Mouse (Mus musculus): ENCODE measurements around the gene Dcp1a. TPM values are rescaled to one million over a fixed set of nuclear protein-coding genes. Genes with fewer than 3 reads are reported as not detected.

The Dcp1a gene
- polyA plus RNA-seq, 1 experiment from 2014 or later = 24.2 TPM

DNA sequence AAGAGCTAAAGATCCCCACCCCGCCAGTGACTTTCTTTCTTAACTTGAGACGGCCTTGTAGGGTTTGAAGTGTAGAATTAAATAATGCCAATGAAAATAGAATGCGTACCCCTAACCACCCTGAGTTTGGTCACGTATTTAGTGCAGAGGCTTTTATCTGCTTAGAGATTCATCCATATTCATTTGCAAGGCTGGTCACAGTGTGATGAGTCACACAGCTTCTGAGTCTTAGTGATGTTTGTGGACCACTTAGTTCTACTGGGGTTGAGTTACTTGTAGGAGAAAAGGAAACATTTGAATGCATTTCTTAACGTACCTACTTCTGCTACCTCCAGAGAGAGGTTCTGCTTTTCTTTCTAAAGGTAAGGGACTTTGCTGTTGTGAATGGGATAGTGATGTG is 25.7 kb downstream of the Dcp1a start:
- H3K4me2 ChIP-seq (ENCODE audit: low read depth, low read length) = no peak overlapping the region
- H3K27ac ChIP-seq (ENCODE audit: low read length) = no peak overlapping the region
- no peaks in the 10 kb centered on the region for H3K4me1 ChIP-seq (ENCODE audit: control insufficient read depth, insufficient read depth, low read length)
- no peak for ATAC-seq (ENCODE audit: insufficient read depth, low FRiP score)
- H3K4me3 ChIP-seq (replicated peaks; ENCODE audit: low read length) = no peak overlapping the region
- H3K36me3 ChIP-seq (ENCODE audit: control insufficient read depth, insufficient read depth, low read length) = no peaks in the 10 kb centered on the region; the same call in 1 of the 2 replicates
- H3K9me3 ChIP-seq (replicated peaks; ENCODE audit: control insufficient read depth, low read length) = no peaks in the 10 kb centered on the region
- no peaks in the 10 kb centered on the region for H3K27me3 ChIP-seq (ENCODE audit: control insufficient read depth, insufficient read depth, low read length)
- WGBS = 90% methylated on average over 5 of the region's 5 CpGs
- H3K9ac ChIP-seq (ENCODE audit: low read length) = no peak overlapping the region

DNA sequence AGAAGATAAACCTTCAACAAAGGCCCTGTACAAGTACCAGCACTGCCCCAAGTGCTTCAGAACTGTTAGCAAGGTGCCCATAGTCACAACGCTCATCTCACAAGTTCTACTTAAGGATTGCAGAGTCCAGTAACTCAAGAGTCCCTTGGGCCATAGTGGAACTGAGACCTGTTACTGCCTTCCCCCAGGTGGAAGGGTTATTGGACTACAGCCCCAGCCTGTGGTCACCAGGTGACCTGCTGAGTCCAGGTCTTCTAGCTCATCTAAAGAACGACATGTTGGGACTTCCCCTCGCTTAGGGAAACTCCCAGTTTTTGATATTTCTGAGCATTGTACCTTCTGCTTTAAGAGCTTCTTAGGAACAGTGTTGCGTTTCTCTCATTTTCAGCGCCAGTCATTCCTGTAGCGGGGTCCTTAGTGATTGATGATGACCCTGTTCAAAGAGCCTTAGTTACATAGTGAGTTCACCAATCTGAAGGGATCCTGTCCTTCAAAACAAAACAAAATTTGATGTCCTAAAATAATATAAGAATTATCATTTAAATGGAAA is 31.0 kb downstream of the Dcp1a start:
- H3K9me3 ChIP-seq (replicated peaks; ENCODE audit: control insufficient read depth, low read length) = no peaks in the 10 kb centered on the region
- H3K4me3 ChIP-seq (replicated peaks; ENCODE audit: low read length) = no peak overlapping the region
- no peak overlapping the region for H3K4me2 ChIP-seq (ENCODE audit: low read depth, low read length)
- 88% methylated on average over 6 of the region's 6 CpGs for WGBS
- ATAC-seq (ENCODE audit: insufficient read depth, low FRiP score) = no peak
- no peak overlapping the region for H3K9ac ChIP-seq (ENCODE audit: low read length)
- no peaks in the 10 kb centered on the region for H3K4me1 ChIP-seq (ENCODE audit: control insufficient read depth, insufficient read depth, low read length)
- no peak overlapping the region for H3K27ac ChIP-seq (ENCODE audit: low read length)
- H3K36me3 ChIP-seq (ENCODE audit: control insufficient read depth, insufficient read depth, low read length) = peaks cover 7% of the 10 kb centered on the region; the same call in 1 of the 2 replicates
- no peaks in the 10 kb centered on the region for H3K27me3 ChIP-seq (ENCODE audit: control insufficient read depth, insufficient read depth, low read length)

DNA sequence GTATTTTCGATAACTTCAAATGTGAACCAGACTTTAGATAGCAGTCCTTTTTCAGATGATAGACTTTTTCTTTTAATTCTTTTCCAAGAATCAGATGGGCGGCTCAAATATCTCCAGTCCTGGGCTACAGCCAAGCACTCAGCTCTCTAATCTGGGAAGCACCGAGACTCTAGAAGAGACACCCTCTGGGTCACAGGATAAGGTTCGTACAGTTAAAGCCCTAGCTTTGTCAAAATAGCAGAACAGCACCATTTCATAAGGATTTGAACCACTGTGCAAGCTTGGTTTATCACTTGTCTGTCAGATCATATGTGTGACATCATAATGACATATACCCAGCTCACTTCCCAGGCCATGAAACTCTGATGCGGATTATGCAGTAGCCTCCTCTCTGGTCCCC is 33.6 kb downstream of the Dcp1a start:
- 87% methylated on average over 5 of the region's 5 CpGs for WGBS
- no peak for ATAC-seq (ENCODE audit: insufficient read depth, low FRiP score)
- no peak overlapping the region for H3K4me3 ChIP-seq (replicated peaks; ENCODE audit: low read length)

DNA sequence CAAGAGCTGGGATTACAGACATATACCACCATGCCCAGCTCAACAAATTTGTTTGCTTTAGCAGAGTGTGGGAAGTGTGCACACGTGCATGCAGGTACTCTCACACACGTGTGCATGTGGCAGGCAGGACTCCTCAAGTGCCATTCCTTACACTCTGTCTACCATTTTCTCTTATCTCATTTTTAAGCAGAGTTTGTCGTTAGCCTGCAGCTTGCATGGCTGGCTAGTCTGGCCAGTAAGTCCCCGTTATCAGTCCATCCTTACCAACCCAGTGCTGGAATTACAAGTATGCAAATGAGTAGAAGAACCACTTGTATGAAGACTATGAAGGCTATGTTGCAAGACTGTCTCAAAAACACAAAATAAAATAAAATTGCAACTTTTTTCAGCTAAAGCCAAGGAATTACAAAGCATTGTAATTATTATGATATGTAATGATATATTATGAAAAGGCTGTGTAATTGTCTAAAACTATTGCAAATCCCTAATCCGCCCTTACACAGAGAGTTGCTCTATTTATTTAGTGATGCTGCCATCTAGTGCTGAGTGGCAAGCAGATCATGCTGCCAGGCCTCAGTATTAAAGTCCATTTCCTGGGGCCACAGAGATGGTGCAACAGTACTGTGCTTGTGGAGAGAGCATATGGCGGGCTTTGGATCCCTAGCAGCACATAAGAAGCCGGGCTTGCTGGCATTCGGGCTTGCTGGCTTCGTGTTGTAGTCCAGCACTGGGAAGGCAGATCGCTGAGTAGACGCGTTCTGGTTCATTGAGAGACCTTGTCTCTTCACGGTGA is 36.8 kb downstream of the Dcp1a start:
- Histone ChIP-seq H3K4me3 (replicated peaks; ENCODE audit: low read length) (no peak overlapping the region), H3K9me3 (replicated peaks; ENCODE audit: control insufficient read depth, low read length) (no peaks in the 10 kb centered on the region), H3K4me2 (ENCODE audit: low read depth, low read length) (no peak overlapping the region), H3K9ac (ENCODE audit: low read length) (no peak overlapping the region), H3K27me3 (ENCODE audit: control insufficient read depth, insufficient read depth, low read length) (no peaks in the 10 kb centered on the region), H3K4me1 (ENCODE audit: control insufficient read depth, insufficient read depth, low read length) (no peaks in the 10 kb centered on the region), H3K36me3 (ENCODE audit: control insufficient read depth, insufficient read depth, low read length) (peaks cover 7% of the 10 kb centered on the region; the same call in 1 of the 2 replicates), H3K27ac (ENCODE audit: low read length) (no peak overlapping the region)
- ATAC-seq (ENCODE audit: insufficient read depth, low FRiP score) = 0 out of 2 replicates have a peak, but pooled peaks have one; percentile 17
- WGBS = 82% methylated on average over 13 of the region's 13 CpGs

More for the DNA sequence above, 33.6 kb downstream of the Dcp1a start:
- H3K9ac ChIP-seq (ENCODE audit: low read length) = no peak overlapping the region
- no peaks in the 10 kb centered on the region for H3K27me3 ChIP-seq (ENCODE audit: control insufficient read depth, insufficient read depth, low read length)
- no peaks in the 10 kb centered on the region for H3K4me1 ChIP-seq (ENCODE audit: control insufficient read depth, insufficient read depth, low read length)
- H3K9me3 ChIP-seq (replicated peaks; ENCODE audit: control insufficient read depth, low read length) = no peaks in the 10 kb centered on the region
- H3K4me2 ChIP-seq (ENCODE audit: low read depth, low read length) = no peak overlapping the region
- H3K36me3 ChIP-seq (ENCODE audit: control insufficient read depth, insufficient read depth, low read length) = peaks cover 7% of the 10 kb centered on the region; the same call in 1 of the 2 replicates
- no peak overlapping the region for H3K27ac ChIP-seq (ENCODE audit: low read length)

DNA sequence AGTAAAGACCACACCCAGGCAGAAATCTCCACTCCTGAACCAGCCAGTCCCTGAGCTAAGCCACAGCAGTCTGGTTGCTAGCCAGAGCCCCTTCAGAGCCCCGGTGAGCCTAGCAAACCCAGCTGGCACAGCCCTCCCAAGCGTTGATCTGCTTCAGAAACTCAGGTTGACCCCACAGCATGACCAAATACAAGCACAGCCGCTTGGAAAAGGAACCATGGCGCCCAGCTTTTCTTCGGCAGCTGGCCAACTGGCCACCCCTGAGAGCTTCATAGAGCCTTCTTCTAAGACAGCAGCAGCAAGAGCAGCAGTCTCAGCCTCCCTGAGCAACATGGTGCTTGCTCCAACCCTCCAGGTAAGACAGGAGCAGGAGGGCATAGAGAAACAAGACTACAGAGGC is 40.0 kb downstream of the Dcp1a start:
- H3K36me3 ChIP-seq (ENCODE audit: control insufficient read depth, insufficient read depth, low read length) = peaks cover 7% of the 10 kb centered on the region; the same call in 1 of the 2 replicates

DNA sequence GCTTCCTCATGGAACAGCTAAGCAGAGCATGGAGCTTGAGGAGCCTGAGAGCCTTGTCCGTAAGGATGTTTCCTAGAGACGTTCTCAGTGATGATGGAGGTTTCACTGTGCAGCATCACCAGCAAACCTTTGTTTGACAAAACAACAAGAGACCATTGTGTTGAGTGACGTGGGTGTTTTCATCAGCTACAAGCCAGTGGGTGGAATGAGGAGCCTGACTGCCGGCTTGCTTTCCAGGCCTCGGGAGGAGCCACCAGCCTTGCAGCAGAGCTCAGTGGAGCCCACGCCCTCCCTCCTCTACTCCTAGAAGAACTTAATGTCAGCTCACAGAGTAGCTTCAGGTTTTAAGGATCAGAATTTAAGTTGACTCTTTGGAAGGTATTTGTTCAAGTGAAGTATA is 44.0 kb downstream of the Dcp1a start:
- Histone ChIP-seq H3K9ac (ENCODE audit: low read length) (no peak overlapping the region), H3K27ac (ENCODE audit: low read length) (no peak overlapping the region), H3K9me3 (replicated peaks; ENCODE audit: control insufficient read depth, low read length) (no peaks in the 10 kb centered on the region), H3K27me3 (ENCODE audit: control insufficient read depth, insufficient read depth, low read length) (no peaks in the 10 kb centered on the region), H3K36me3 (ENCODE audit: control insufficient read depth, insufficient read depth, low read length) (peaks cover 10% of the 10 kb centered on the region; the same call in 1 of the 2 replicates), H3K4me3 (replicated peaks; ENCODE audit: low read length) (no peak overlapping the region), H3K4me1 (ENCODE audit: control insufficient read depth, insufficient read depth, low read length) (no peaks in the 10 kb centered on the region), H3K4me2 (ENCODE audit: low read depth, low read length) (no peak overlapping the region)
- ATAC-seq (ENCODE audit: insufficient read depth, low FRiP score) = no peak
- WGBS = 77% methylated on average over 6 of the region's 6 CpGs

More for the DNA sequence above, 40.0 kb downstream of the Dcp1a start:
- Histone ChIP-seq H3K27me3 (ENCODE audit: control insufficient read depth, insufficient read depth, low read length) (no peaks in the 10 kb centered on the region), H3K4me3 (replicated peaks; ENCODE audit: low read length) (no peak overlapping the region), H3K4me2 (ENCODE audit: low read depth, low read length) (no peak overlapping the region), H3K9me3 (replicated peaks; ENCODE audit: control insufficient read depth, low read length) (no peaks in the 10 kb centered on the region), H3K4me1 (ENCODE audit: control insufficient read depth, insufficient read depth, low read length) (no peaks in the 10 kb centered on the region), H3K9ac (ENCODE audit: low read length) (no peak overlapping the region), H3K27ac (ENCODE audit: low read length) (no peak overlapping the region)
- ATAC-seq (ENCODE audit: insufficient read depth, low FRiP score) = no peak
- WGBS = 87% methylated on average over 5 of the region's 5 CpGs

DNA sequence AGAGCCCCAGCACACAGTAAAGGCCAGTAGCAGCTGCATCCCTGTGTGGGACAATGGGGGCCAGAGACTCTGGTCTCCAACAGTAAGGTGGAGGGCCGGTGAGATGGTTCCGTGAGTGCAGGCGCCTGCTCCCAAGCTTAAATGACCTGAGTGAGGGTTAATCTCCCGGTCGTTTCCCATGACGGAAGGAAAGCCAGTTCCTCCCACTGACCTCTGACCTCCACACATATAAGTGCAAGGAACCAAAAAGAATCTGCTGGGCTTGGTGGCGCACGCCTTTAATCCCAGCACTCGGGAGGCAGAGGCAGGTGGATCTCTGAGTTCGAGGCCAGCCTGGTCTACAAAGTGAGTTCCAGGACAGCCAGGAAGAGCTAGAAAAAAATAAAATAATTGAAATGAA is 49.1 kb downstream of the Dcp1a start:
- Histone ChIP-seq H3K9me3 (replicated peaks; ENCODE audit: control insufficient read depth, low read length) (no peaks in the 10 kb centered on the region), H3K27ac (ENCODE audit: low read length) (no peak overlapping the region), H3K4me2 (ENCODE audit: low read depth, low read length) (no peak overlapping the region), H3K9ac (ENCODE audit: low read length) (no peak overlapping the region), H3K36me3 (ENCODE audit: control insufficient read depth, insufficient read depth, low read length) (peaks cover 10% of the 10 kb centered on the region; the same call in 1 of the 2 replicates), H3K27me3 (ENCODE audit: control insufficient read depth, insufficient read depth, low read length) (no peaks in the 10 kb centered on the region), H3K4me3 (replicated peaks; ENCODE audit: low read length) (no peak overlapping the region), H3K4me1 (ENCODE audit: control insufficient read depth, insufficient read depth, low read length) (peaks cover 12% of the 10 kb centered on the region; the same call in 1 of the 2 replicates)
- no peak for ATAC-seq (ENCODE audit: insufficient read depth, low FRiP score)
- WGBS = 82% methylated on average over 10 of the region's 10 CpGs

DNA sequence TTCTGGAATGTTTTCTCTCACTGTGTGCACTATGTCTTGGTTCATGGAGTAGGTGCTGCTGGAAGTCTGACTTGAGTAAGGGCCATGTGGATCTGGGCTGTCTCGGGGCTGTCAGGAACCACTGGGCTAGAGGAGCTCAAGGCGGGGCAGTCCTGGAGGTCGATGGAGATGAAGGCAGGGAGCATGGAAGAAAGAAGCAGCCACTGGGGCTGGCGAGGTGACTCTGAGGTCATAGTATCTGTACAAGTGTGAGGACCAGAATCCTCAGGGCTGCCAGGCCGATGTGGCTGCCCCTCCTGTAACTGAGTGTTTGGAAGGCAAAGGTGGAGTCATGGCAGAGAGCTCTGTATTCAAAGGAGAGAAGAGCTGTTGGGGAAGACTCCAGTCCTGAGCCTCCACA is 49.6 kb downstream of the Dcp1a start:
- Histone ChIP-seq H3K27me3 (ENCODE audit: control insufficient read depth, insufficient read depth, low read length) (no peaks in the 10 kb centered on the region), H3K9me3 (replicated peaks; ENCODE audit: control insufficient read depth, low read length) (no peaks in the 10 kb centered on the region), H3K4me2 (ENCODE audit: low read depth, low read length) (no peak overlapping the region), H3K4me3 (replicated peaks; ENCODE audit: low read length) (no peak overlapping the region), H3K4me1 (ENCODE audit: control insufficient read depth, insufficient read depth, low read length) (peaks cover 12% of the 10 kb centered on the region; the same call in 1 of the 2 replicates), H3K36me3 (ENCODE audit: control insufficient read depth, insufficient read depth, low read length) (peaks cover 10% of the 10 kb centered on the region; the same call in 1 of the 2 replicates), H3K9ac (ENCODE audit: low read length) (no peak overlapping the region), H3K27ac (ENCODE audit: low read length) (no peak overlapping the region)
- WGBS = 83% methylated on average over 5 of the region's 5 CpGs
- no peak for ATAC-seq (ENCODE audit: insufficient read depth, low FRiP score)

DNA sequence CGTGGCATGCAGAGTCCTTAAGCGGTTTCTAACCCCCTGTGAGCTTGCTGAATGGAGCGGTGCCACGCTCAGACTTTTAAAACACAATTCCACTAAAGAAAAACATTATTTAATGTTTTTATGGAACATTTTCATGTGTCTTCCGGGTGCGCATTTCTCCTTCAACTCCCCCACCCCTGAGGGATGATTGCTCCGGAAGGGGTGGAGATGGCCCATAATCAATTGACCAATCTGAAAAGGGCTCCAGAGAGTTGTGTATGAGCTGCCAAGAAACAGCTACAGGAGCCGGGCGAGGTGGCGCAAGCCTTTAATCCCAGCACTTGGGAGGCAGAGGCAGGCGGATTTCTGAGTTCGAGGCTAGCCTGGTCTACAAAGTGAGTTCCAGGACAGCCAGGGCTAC is 50.1 kb downstream of the Dcp1a start:
- no peaks in the 10 kb centered on the region for H3K27me3 ChIP-seq (ENCODE audit: control insufficient read depth, insufficient read depth, low read length)
- 90% methylated on average over 12 of the region's 12 CpGs for WGBS
- no peak for ATAC-seq (ENCODE audit: insufficient read depth, low FRiP score)

More for the DNA sequence above, 50.1 kb downstream of the Dcp1a start:
- peaks cover 10% of the 10 kb centered on the region; the same call in 1 of the 2 replicates for H3K36me3 ChIP-seq (ENCODE audit: control insufficient read depth, insufficient read depth, low read length)
- no peak overlapping the region for H3K4me3 ChIP-seq (replicated peaks; ENCODE audit: low read length)
- no peak overlapping the region for H3K4me2 ChIP-seq (ENCODE audit: low read depth, low read length)
- no peak overlapping the region for H3K9ac ChIP-seq (ENCODE audit: low read length)
- no peak overlapping the region for H3K27ac ChIP-seq (ENCODE audit: low read length)
- H3K9me3 ChIP-seq (replicated peaks; ENCODE audit: control insufficient read depth, low read length) = no peaks in the 10 kb centered on the region
- H3K4me1 ChIP-seq (ENCODE audit: control insufficient read depth, insufficient read depth, low read length) = peaks cover 12% of the 10 kb centered on the region; the same call in 1 of the 2 replicates

Measured in stomach, embryonic 16.5 days (tissue).